Mouse (Mus musculus) T-cell, adult 2 months (primary cell): Measurements from ENCODE around the gene Gm21887.
"Not testable (repeated sequence)": the region's sequence is repeated elsewhere in the genome, so short reads cannot be mapped to it uniquely, and the experiment has no call there.

Experiments
- DNase-seq: peaks from one replicate; pipeline ENCODE4 v3.0.0; 2022; ENCODE audit warnings: low spot score

Gm21887 gene

GRCm38 (mm10) chrX:170009016-170009750 is at the start of gene Gm21887:
Gene Gm21887, plus strand, starts transcription at chrX:170009659.
- DNase-seq: peak; percentile 96

- no peak for DNase-seq
Observed at GRCm38 (mm10) chrX:169969337-169969736, 40.1 kb upstream of the Gm21887 start.

GRCm38 (mm10) chrX:169969765-169970164 is 39.7 kb upstream of the Gm21887 start:
- not testable (repeated sequence) for DNase-seq

- peak; percentile 0 for DNase-seq
Observed at GRCm38 (mm10) chrX:169970546-169970945, 38.9 kb upstream of the Gm21887 start.

- DNase-seq: not testable (repeated sequence)
Observed at GRCm38 (mm10) chrX:169971562-169971961, 37.9 kb upstream of the Gm21887 start.

- DNase-seq: peak; percentile 0
Observed at GRCm38 (mm10) chrX:169972131-169972530, 37.3 kb upstream of the Gm21887 start.

GRCm38 (mm10) chrX:169972791-169973494 is 36.5 kb upstream of the Gm21887 start:
- peak; percentile 61 for DNase-seq

- peak; percentile 10 for DNase-seq
Observed at GRCm38 (mm10) chrX:169973806-169974205, 35.7 kb upstream of the Gm21887 start.

- DNase-seq: peak; percentile 1
Observed at GRCm38 (mm10) chrX:169974456-169974855, 35.0 kb upstream of the Gm21887 start.

- DNase-seq: not testable (repeated sequence)
Observed at GRCm38 (mm10) chrX:169974974-169975373, 34.5 kb upstream of the Gm21887 start.

GRCm38 (mm10) chrX:169975681-169976131 is 33.8 kb upstream of the Gm21887 start:
- not testable (repeated sequence) for DNase-seq

- not testable (repeated sequence) for DNase-seq
Observed at GRCm38 (mm10) chrX:169976340-169976739, 33.1 kb upstream of the Gm21887 start.

GRCm38 (mm10) chrX:169977856-169978435 is 31.5 kb upstream of the Gm21887 start:
- not testable (repeated sequence) for DNase-seq

GRCm38 (mm10) chrX:169978436-169979381 is 30.8 kb upstream of the Gm21887 start:
- DNase-seq: peak; percentile 69

GRCm38 (mm10) chrX:169979461-169980202 is 29.8 kb upstream of the Gm21887 start:
- peak; percentile 0 for DNase-seq

- DNase-seq: peak; percentile 0
Observed at GRCm38 (mm10) chrX:169980203-169980556, 29.3 kb upstream of the Gm21887 start.

GRCm38 (mm10) chrX:169980809-169981289 is 28.6 kb upstream of the Gm21887 start:
- peak; percentile 0 for DNase-seq

- DNase-seq: peak; percentile 15
Observed at GRCm38 (mm10) chrX:169981761-169982181, 27.7 kb upstream of the Gm21887 start.

GRCm38 (mm10) chrX:169982606-169983400 is 26.7 kb upstream of the Gm21887 start:
- peak; percentile 0 for DNase-seq
